Mouse (Mus musculus): Measurements from ENCODE around the gene Xpo1.
"Not testable (repeated sequence)": the region's sequence is repeated elsewhere in the genome, so short reads cannot be mapped to it uniquely, and the experiment has no call there.

The Xpo1 gene

GRCm38 (mm10) chr11:23255427-23256193 lies at the start of gene Xpo1:
Xpo1 (plus strand) TSS chr11:23256041.
- DNase-seq (ENCODE audit: low read depth, low spot score) = peak; percentile 100

- no peak for DNase-seq (ENCODE audit: low read depth, low spot score)
These were observed 46.1 kb upstream of the Xpo1 start for GRCm38 (mm10) chr11:23209717-23210116.

- no peak for DNase-seq (ENCODE audit: low read depth, low spot score)
These were observed 45.0 kb upstream of the Xpo1 start for GRCm38 (mm10) chr11:23210590-23211510.

- no peak for DNase-seq (ENCODE audit: low read depth, low spot score)
These were observed 38.4 kb upstream of the Xpo1 start for GRCm38 (mm10) chr11:23217430-23217829.

GRCm38 (mm10) chr11:23236015-23236414 lies 19.8 kb upstream of the Xpo1 start:
- no peak for DNase-seq (ENCODE audit: low read depth, low spot score)

- no peak for DNase-seq (ENCODE audit: low read depth, low spot score)
These were observed 1.9 kb upstream of the Xpo1 start for GRCm38 (mm10) chr11:23253931-23254330.

- no peak for DNase-seq (ENCODE audit: low read depth, low spot score)
These were observed 1.3 kb upstream of the Xpo1 start for GRCm38 (mm10) chr11:23254548-23254947.

- no peak for DNase-seq (ENCODE audit: low read depth, low spot score)
These were observed 801 bp upstream of the Xpo1 start for GRCm38 (mm10) chr11:23255053-23255426.

- DNase-seq (ENCODE audit: low read depth, low spot score) = peak; percentile 45
These were observed 457 bp downstream of the Xpo1 start for GRCm38 (mm10) chr11:23256194-23256802.

DNA sequence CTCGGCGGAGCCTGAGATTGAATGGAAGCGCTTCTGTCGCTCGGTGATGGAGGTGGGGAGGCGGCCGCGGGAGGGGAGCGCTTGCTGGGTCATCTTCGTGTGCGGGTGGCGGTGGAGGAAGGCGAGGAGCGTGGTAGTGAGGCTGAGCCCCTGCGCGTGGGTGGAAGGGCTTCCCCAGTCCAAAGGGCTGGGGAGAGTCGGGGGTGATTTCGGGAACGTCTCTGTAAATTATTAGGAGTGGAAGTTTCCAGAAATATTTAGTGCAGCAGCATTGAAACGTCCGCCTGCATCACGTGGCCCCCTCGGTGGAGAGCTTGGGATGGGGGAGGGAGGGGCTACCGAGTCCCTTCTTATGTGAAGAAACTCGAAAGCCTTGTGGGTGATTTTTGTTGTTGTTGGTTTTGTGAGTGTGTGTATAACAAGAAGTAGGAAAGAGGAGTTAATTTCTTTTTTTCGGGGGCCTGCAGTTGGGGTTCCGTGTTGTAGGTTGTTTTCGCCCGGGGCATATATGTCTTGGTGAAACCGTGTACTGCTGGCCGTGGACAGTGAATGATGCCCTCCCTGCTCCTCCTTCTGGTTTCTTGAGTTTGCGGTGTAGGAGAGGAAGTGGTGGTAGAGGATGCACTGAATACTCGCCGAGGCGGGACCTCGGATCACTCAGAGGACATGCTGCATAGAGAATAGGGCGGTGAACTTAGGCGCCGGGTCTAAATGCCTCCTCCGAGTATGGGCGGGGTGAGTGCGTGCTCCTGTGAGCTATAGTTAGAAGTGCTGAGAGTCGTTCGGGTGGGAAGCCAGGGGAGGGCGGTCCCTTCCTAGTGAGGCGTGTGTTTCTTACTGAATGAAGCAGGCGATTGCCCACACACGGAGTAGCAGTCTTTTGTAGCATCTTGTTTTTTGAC lies 1.2 kb downstream of the Xpo1 start:
- peak; percentile 85 for DNase-seq (ENCODE audit: low read depth, low spot score)

DNA sequence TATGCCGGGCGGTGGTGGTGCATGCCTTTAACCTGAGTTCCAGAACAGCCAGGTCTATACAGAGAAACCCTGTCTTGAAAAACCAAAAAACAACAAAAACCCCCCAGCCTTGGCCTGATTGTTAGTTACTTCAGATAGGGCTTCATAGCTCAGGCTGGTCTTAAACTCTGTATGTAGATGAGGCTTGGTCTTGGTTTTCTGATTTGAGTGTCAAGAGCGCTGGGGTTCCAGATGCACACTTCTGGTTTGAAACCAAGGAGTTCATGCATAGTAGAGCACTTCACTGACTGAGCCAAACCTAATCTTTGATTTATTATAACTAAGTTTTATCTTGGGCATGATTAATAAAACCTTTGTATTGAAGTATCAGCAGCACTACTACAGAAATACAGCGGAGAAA lies 3.2 kb downstream of the Xpo1 start:
- DNase-seq (ENCODE audit: low read depth, low spot score) = no peak

GRCm38 (mm10) chr11:23259481-23259880 lies 3.6 kb downstream of the Xpo1 start:
- no peak for DNase-seq (ENCODE audit: low read depth, low spot score)

GRCm38 (mm10) chr11:23260186-23260585 lies 4.3 kb downstream of the Xpo1 start:
- DNase-seq (ENCODE audit: low read depth, low spot score) = no peak

DNA sequence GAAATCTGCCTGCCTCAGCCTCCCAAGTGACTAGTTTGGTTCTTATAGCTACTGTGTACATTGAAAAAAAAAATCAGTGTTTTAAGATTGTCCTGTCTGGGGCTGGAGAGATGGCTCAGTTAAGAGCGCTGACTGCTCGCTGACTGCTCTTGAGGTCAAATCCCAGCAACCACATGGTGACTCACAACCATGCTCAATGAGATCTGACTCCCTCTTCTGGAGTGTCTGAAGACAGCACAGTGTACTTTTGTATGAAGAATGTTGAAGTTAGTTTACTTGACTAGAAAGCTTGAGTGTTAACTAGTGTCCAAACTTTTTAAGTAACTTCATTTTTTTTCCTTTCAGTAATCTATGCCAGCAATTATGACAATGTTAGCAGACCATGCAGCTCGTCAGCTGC lies 5.6 kb downstream of the Xpo1 start:
- peak; percentile 43 for DNase-seq (ENCODE audit: low read depth, low spot score)

DNA sequence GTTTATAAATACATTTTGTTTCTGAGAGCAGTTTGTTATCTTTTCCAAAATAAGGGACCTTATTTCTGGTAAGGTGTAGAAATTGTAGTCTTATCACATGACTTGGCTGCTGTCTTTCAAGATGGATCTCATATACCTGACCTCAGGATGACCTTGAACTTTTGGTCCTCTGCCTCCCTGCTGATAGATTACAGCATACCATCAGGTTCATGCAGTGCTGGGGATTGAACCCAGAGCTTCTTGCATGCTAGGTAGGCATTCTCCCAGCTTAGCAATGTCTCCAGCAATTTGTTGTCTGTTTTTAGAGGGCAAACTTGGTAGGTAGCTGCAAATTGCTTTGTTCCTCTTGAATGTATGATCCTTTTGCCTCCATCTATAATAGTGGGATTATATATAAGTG lies 9.1 kb downstream of the Xpo1 start:
- DNase-seq (ENCODE audit: low read depth, low spot score) = no peak

DNA sequence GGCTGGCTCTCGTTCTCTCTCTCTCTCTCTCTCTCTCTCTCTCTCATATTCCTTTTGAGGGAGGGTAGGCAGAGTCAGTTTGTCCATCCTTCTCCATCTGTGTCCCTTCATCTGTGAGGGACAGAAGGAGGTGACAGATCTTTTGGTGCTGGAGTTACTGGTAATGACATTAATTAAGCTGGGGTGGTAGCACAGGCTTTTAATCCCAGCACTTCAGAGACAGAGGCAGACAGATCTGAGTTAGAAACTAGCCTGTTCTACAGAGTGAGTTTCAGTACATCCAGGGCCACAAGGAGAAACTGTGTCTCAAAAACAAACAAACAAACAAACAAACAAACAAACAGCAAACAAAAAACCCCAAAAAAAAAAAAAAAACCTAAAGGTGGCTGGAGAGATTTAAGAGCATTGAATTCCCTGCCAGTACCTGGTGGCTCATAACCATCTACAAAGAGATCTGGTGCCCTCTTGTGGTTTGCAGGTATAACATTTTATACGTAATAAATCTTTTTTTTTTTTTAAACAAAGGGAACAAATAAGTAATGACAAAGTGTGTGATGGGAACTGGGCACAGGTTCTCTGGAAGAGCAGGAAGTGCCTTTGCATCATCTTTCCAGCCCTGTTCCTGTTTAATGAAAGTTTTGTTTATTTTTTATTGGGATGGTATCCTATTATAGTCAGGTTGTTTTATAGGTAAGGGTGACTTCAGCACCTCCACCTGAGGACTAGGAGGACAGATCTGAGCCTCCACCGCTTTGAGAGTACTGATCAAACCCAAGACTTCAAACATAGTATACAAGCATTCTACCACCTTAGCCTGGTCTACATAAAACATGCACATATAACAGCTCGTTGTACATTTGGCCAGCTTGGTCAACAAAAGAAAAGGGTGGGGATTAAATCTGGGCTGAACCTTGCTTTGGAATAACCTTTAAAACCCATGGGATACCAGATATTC lies 16.2 kb downstream of the Xpo1 start:
- peak; percentile 87 for DNase-seq (ENCODE audit: low read depth, low spot score)

GRCm38 (mm10) chr11:23275780-23276179 lies 19.9 kb downstream of the Xpo1 start:
- no peak for DNase-seq (ENCODE audit: low read depth, low spot score)

DNA sequence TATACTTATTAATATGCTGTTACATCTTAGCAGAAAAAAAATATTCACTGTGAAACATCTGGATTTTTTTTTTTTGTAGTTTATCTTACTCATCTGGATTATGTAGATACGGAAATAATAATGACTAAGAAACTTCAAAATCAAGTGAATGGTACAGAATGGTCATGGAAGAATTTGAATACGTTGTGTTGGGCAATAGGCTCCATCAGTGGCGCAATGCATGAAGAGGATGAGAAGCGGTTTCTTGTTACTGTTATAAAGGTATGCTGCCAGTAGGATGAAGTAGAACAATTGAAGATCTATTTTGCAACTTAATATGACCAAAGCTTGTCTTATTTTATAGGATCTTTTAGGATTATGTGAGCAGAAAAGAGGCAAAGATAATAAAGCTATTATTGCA lies 28.6 kb downstream of the Xpo1 start:
- no peak for DNase-seq (ENCODE audit: low read depth, low spot score)

GRCm38 (mm10) chr11:23288866-23289265 lies 33.0 kb downstream of the Xpo1 start:
- DNase-seq (ENCODE audit: low read depth, low spot score) = not testable (repeated sequence)

DNA sequence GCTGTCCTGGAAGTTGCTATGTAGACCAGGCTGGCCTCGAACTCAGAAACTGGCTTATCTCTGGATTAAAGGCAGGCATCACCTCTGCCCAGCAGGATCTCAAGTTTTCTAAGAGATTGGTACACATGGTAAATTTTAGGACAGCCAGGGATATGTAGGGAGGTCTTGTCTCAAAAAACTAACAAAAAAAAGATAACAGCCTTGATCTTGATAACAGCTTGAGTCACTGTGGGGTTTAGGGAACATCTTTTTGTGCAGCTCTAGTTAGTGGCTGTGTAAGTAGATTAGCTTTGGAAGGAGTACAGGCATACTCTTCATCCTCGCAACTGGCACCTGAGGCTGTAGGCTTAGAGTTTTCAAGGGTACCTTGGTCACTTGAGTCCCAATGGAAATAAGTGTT lies 41.5 kb downstream of the Xpo1 start:
- no peak for DNase-seq (ENCODE audit: low read depth, low spot score)

Measured in brain, adult 2 months (tissue).